Mouse (Mus musculus): ENCODE measurements around the gene Arhgef39.

DNA sequence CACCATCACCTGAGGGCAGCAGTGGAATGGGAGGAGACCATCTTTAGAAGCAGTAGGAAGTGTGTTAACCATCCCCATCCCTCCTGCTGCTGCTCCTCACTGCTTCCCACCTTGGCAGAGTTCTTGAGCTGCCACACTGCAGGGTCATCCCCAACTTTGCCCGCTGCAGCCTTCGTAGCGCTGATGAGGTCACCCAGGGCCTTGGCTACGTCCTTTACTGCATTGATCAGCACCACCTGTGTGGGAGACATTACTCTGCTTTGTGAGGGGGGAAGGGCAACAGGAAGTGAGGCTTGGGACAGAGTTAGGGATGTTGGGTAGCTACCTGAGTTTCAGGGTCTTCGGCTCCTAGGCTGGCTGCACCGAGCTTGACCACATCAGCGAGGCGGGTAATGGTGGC lies 36.1 kb upstream of the Arhgef39 start:
- TF ChIP-seq CTCF (IDR thresholded peaks at IDR 0.05; ENCODE audit: low read depth) = no peak
- TF ChIP-seq EP300 (IDR thresholded peaks at IDR 0.05; ENCODE audit: low read depth) = no peak

All from heart, postnatal 0 days (tissue).